Mouse (Mus musculus) urinary bladder, postnatal 0 days (tissue): ENCODE results near the gene Rin3. TPM values are rescaled to one million over a fixed set of nuclear protein-coding genes. Genes with fewer than 3 reads are reported as not detected.

Experiments used
- polyA plus RNA-seq: library from polyadenylated mRNA; unstranded; fragments of >200 nt; fragmentation: Nextera tagmentation; extraction: Ambion mirVana; gene quantifications from 2 replicates; pipeline ENCODE4 v1.2.1, GENCODE M21; 2015

The Rin3 gene
- polyA plus RNA-seq, result 8.4 and 9.3 TPM in 2 replicates

DNA sequence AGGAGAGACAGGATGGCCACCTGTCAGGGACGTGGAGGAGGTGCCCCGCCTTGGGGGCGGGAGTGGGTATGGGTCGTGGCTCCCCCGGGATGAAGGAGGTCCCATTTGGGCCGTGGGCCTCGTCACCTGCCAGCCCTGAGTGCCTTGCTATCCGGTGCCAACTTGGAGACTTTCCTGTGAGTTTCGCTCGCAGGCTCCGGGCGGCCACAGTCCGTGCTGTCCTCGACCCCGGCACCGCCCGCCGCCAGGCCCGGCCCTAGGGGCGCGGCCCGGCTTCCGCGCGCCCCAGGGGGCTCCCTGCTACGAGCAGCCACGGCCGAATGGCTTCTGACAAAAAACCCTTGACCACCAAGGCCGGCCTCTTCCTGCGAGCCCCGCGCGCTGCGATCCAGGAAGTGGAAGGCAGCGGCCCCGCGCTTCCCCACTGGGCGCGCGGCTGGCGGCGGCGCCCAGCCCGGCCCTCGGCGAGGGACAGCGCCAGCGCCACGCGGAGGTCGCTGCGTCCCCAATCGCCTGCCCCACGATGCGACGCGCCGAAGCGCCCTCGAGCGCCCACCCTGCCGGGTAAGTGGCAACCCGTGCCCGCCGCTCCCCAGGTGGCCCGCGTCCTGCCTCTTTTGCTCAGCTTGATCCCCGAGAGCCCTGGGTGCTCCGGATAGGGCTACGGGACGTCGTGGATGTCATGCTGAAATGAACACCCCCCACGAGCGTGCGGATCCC, at the start of gene Rin3:
Rin3 (plus strand) TSS at position 286 of the 720 bp plus-strand sequence.

DNA sequence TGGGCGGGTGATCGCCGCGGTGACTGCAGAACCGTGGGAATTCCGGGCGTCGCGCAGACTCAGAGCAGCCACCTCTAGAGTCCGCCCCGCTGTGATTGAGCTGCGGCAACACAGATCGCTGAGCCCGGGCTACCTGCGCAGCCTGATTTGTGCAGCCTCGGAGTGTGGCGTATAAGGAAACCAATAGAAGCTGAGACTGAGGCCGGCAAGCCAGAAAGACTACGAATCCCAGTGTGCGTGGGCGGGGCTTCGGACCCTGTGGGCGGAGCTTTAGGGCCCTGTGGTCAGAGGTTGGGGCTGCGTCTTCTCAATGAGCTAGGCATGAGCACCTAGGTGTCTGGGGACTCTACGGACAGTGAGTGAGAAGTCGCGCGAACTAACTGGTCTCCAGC, 156.8 kb downstream of the Rin3 start, which contains the start of gene Lgmn:
Lgmn (minus strand) TSS at position 182 of the 392 bp plus-strand sequence.

Other genes starting within 250 kb of the Rin3 start
- 0.26 and 0.37 TPM in 2 replicates for gene Slc24a4, start 154.3 kb upstream of the Rin3 start, polyA plus RNA-seq
- 98.0 and 121 TPM in 2 replicates for gene Lgmn, start 156.8 kb downstream of the Rin3 start, polyA plus RNA-seq
- 26.3 and 31.8 TPM in 2 replicates for gene Golga5, start 186.1 kb downstream of the Rin3 start, polyA plus RNA-seq